Mouse (Mus musculus) CH12.LX (cell line): ENCODE measurements around the gene Irs3. TPM values are rescaled to one million over a fixed set of nuclear protein-coding genes. Genes with fewer than 3 reads are reported as not detected.

ENCODE experiments used
- DNase-seq: peaks from one replicate; pipeline ENCODE4 v3.0.0-alpha.2; 2013; ENCODE audit errors: extremely low read depth
- H3K27ac ChIP-seq: 2 replicates; pipeline ENCODE4 v1.5.1; 2012; ENCODE audit warnings: low read depth, mild to moderate bottlenecking, control low read depth, moderate library complexity; ENCODE audit not compliant: insufficient read depth
- H3K27me3 ChIP-seq: replicated peaks from 2 replicates; pipeline ENCODE3; 2012; ENCODE audit warnings: inconsistent platforms
- H3K36me3 ChIP-seq, 2 experiments: replicated peaks in 1 of 2; 2 replicates each; pipeline versions ENCODE3 to v1.6.1; 2012; ENCODE audit warnings: inconsistent platforms in 1 of 2, low read length in 1 of 2, mild to moderate bottlenecking in 1 of 2, mixed read lengths in 1 of 2, moderate library complexity in 1 of 2; ENCODE audit not compliant: control insufficient read depth in 1 of 2, insufficient read depth in 1 of 2
- H3K4me1 ChIP-seq, 2 experiments: 2 replicates each; pipeline ENCODE4 v1.6.1; 2012; ENCODE audit warnings: inconsistent platforms in 1 of 2, moderate library complexity in 1 of 2; ENCODE audit not compliant: insufficient read depth in 2 of 2, control insufficient read depth in 1 of 2
- H3K4me2 ChIP-seq: 2 replicates; pipeline ENCODE4 v1.6.1; 2012; ENCODE audit warnings: low read depth, mild to moderate bottlenecking, control low read depth; ENCODE audit not compliant: poor library complexity, insufficient read depth, severe bottlenecking
- H3K4me3 ChIP-seq, 3 experiments: fragments of 150-350 bp in 1 of 3; sonication (generic) in 1 of 3; replicated peaks in 1 of 3; 2 replicates each; pipeline versions ENCODE3 to v1.5.1; 2011 to 2012; ENCODE audit warnings: low read depth in 2 of 3, low read length in 2 of 3, mild to moderate bottlenecking in 2 of 3, moderate library complexity in 2 of 3, control low read depth in 1 of 3, improper control_type of control experiment in 1 of 3, inconsistent platforms in 1 of 3, mixed read lengths in 1 of 3; ENCODE audit not compliant: poor library complexity in 1 of 3
- H3K79me2 ChIP-seq: replicated peaks from 2 replicates; pipeline ENCODE4 v1.6.1; 2012; ENCODE audit warnings: mild to moderate bottlenecking, moderate library complexity; ENCODE audit not compliant: control insufficient read depth, poor library complexity, insufficient read depth, severe bottlenecking; ENCODE audit errors: extremely low read depth
- H3K9ac ChIP-seq: 2 replicates; pipeline ENCODE4 v1.6.1; 2012; ENCODE audit warnings: low read depth, mild to moderate bottlenecking, control low read depth, moderate library complexity; ENCODE audit not compliant: insufficient read depth
- H3K9me3 ChIP-seq: replicated peaks from 2 replicates; pipeline ENCODE3; 2012; ENCODE audit warnings: low read length, inconsistent platforms, mixed read lengths
- BHLHE40 ChIP-seq: IDR thresholded peaks from 2 replicates; pipeline ENCODE4 v1.6.1; 2011; ENCODE audit warnings: mild to moderate bottlenecking, low read depth, low read length, improper control_type of control experiment
- CHD1 ChIP-seq: IDR thresholded peaks from 2 replicates; pipeline ENCODE4 v1.6.1; 2012; ENCODE audit warnings: low read depth, low read length, improper control_type of control experiment, inconsistent platforms
- CHD2 ChIP-seq: IDR thresholded peaks from 2 replicates; pipeline ENCODE4 v1.6.1; 2011; ENCODE audit warnings: low read length, improper control_type of control experiment
- E2F4 ChIP-seq: IDR thresholded peaks from 2 replicates; pipeline ENCODE4 v1.6.1; 2011; ENCODE audit warnings: low read depth, low read length, improper control_type of control experiment; ENCODE audit not compliant: insufficient replicate concordance
- EP300 ChIP-seq: IDR thresholded peaks from 2 replicates; pipeline ENCODE4 v1.6.1; 2011; ENCODE audit warnings: low read length, improper control_type of control experiment
- ETS1 ChIP-seq: conservative IDR thresholded peaks from 2 replicates; pipeline ENCODE4 v1.6.1; 2012; ENCODE audit warnings: low read depth, mild to moderate bottlenecking, inconsistent platforms, low read length, improper control_type of control experiment, moderate library complexity
- GABPA ChIP-seq: IDR thresholded peaks from 2 replicates; pipeline ENCODE4 v1.6.1; 2012; ENCODE audit warnings: low read depth, low read length, improper control_type of control experiment, inconsistent platforms; ENCODE audit not compliant: insufficient replicate concordance
- HCFC1 ChIP-seq: IDR thresholded peaks from 2 replicates; pipeline ENCODE4 v1.6.1; 2012; ENCODE audit warnings: low read depth, mild to moderate bottlenecking, inconsistent platforms, low read length, improper control_type of control experiment
- IRF4 ChIP-seq: IDR thresholded peaks from 2 replicates; pipeline ENCODE4 v1.6.1; 2014; ENCODE audit warnings: low read depth, mild to moderate bottlenecking, inconsistent platforms, low read length, improper control_type of control experiment
- JUND ChIP-seq: conservative IDR thresholded peaks from 2 replicates; pipeline ENCODE4 v1.6.1; 2011; ENCODE audit warnings: low read depth, low read length, improper control_type of control experiment
- KAT2A ChIP-seq: IDR thresholded peaks from 2 replicates; pipeline ENCODE4 v1.6.1; 2012; ENCODE audit warnings: low read length, improper control_type of control experiment, inconsistent platforms; ENCODE audit not compliant: insufficient replicate concordance
- MAFK ChIP-seq: IDR thresholded peaks from 2 replicates; pipeline ENCODE4 v1.6.1; 2011; ENCODE audit warnings: low read length, improper control_type of control experiment; ENCODE audit not compliant: insufficient replicate concordance
- MAX ChIP-seq: IDR thresholded peaks from 2 replicates; pipeline ENCODE4 v1.6.1; 2011; ENCODE audit warnings: low read length, improper control_type of control experiment
- MXI1 ChIP-seq: IDR thresholded peaks from 2 replicates; pipeline ENCODE4 v1.6.1; 2011; ENCODE audit warnings: mild to moderate bottlenecking, low read depth, low read length, improper control_type of control experiment
- NELFE ChIP-seq: IDR thresholded peaks from 2 replicates; pipeline ENCODE4 v1.6.1; 2011; ENCODE audit warnings: low read depth, low read length, improper control_type of control experiment
- NRF1 ChIP-seq: IDR thresholded peaks from 2 replicates; pipeline ENCODE4 v1.6.1; 2014; ENCODE audit warnings: low read depth, mild to moderate bottlenecking, inconsistent platforms, low read length, improper control_type of control experiment, moderate library complexity
- POLR2A ChIP-seq: IDR thresholded peaks from 2 replicates; pipeline ENCODE4 v1.6.1; 2011; ENCODE audit warnings: low read depth, mild to moderate bottlenecking, improper control_type of control experiment, low read length
- POLR2AphosphoS2 ChIP-seq: IDR thresholded peaks from 2 replicates; pipeline ENCODE4 v1.6.1; 2011; ENCODE audit warnings: low read depth, low read length, improper control_type of control experiment
- RCOR1 ChIP-seq: conservative IDR thresholded peaks from 2 replicates; pipeline ENCODE4 v1.6.1; 2012; ENCODE audit warnings: low read depth, mild to moderate bottlenecking, inconsistent platforms, low read length, improper control_type of control experiment
- SMC3 ChIP-seq: IDR thresholded peaks from 2 replicates; pipeline ENCODE4 v1.6.1; 2011; ENCODE audit warnings: low read depth, low read length, improper control_type of control experiment
- USF1 ChIP-seq: IDR thresholded peaks from 2 replicates; pipeline ENCODE4 v1.6.1; 2014; ENCODE audit warnings: low read depth, mild to moderate bottlenecking, inconsistent platforms, low read length, improper control_type of control experiment
- USF2 ChIP-seq: conservative IDR thresholded peaks from 2 replicates; pipeline ENCODE4 v1.6.1; 2011; ENCODE audit warnings: low read depth, low read length, improper control_type of control experiment
- ZC3H11A ChIP-seq: IDR thresholded peaks from 2 replicates; pipeline ENCODE4 v1.6.1; 2012; ENCODE audit warnings: low read depth, mild to moderate bottlenecking, inconsistent platforms, low read length, improper control_type of control experiment
- ZKSCAN1 ChIP-seq: IDR thresholded peaks from 2 replicates; pipeline ENCODE4 v1.6.1; 2012; ENCODE audit warnings: low read depth, inconsistent platforms, low read length, improper control_type of control experiment, borderline replicate concordance
- ZMIZ1 ChIP-seq: IDR thresholded peaks from 2 replicates; pipeline ENCODE4 v1.6.1; 2012; ENCODE audit warnings: low read depth, mild to moderate bottlenecking, inconsistent platforms, low read length, improper control_type of control experiment
- ZNF384 ChIP-seq: IDR thresholded peaks from 2 replicates; pipeline ENCODE4 v1.6.1; 2012; ENCODE audit warnings: low read depth, low read length, improper control_type of control experiment, inconsistent platforms
- dilution Hi-C: fragments of 300-500 bp; cut with MboI; formaldehyde crosslinking; loops from 2 replicates; pipeline ENCODE4 v1.14.3; 2020; ENCODE audit warnings: low sequenced_read_pairs; ENCODE audit not compliant: extremely low pct_unique_long_range_greater_than_20kb, extremely low pct_ligation_motif_present
- in situ Hi-C: fragments of 300-500 bp; cut with MboI; formaldehyde crosslinking; loops from 3 replicates; pipeline ENCODE4 v1.14.3; 2019; ENCODE audit warnings: low sequenced_read_pairs, low pct_ligation_motif_present, low pct_unique_long_range_greater_than_20kb, mixed read lengths
- polyA plus RNA-seq: library from polyadenylated mRNA; unstranded; fragments of >175 nt; gene quantifications from 2 replicates; pipeline ENCODE4 v1.2.1, GENCODE M21; 2012; ENCODE audit warnings: low read depth; ENCODE audit not compliant: insufficient read length
- total RNA-seq, 2 experiments: library from RNA; depleted of rRNA; stranded (reverse); fragments of 300-350 nt in 1 of 2; fragments of >200 nt in 1 of 2; gene quantifications; 2 replicates each; pipeline ENCODE4 v1.2.3; 2012 to 2014

Gene Irs3
- total and polyA plus RNA-seq, 3 experiments = not detected

DNA sequence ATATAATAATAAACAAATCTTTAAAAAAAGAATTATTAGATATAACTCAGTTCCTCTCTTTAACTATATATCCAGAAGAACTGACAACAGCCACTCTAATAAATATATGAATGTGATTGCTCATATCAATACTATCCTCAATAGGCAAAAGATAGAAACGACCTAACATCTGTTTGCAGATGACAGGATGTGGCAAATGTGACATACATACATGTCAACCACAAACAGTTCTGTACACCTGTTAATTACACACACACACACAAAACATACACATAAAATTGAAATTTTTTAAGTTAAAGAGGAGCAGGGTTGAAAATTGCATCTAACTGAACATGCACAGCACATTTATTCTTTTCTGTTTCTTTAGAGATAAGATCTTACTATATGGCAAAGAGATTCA, 46.4 kb upstream of the Irs3 start:
- no peak overlapping the region for H3K9ac ChIP-seq
- dilution Hi-C loops (no loop called here), in situ Hi-C loops (no loop called here)
- H3K4me1 ChIP-seq = peaks cover 0 to 11% of the 10 kb centered on the region in 2 experiments; a peak in 2 of 4 replicates
- H3K79me2 ChIP-seq = no peaks in the 10 kb centered on the region
- no peak for TF ChIP-seq ZKSCAN1
- TF ChIP-seq E2F4 = no peak
- TF ChIP-seq SMC3 = no peak
- no peak for TF ChIP-seq HCFC1
- TF ChIP-seq IRF4 = no peak
- TF ChIP-seq POLR2A = no peak
- TF ChIP-seq BHLHE40 = no peak
- no peak for TF ChIP-seq EP300
- no peak for TF ChIP-seq RCOR1
- TF ChIP-seq USF2 = no peak
- no peak for TF ChIP-seq MXI1
- no peak for TF ChIP-seq ETS1
- TF ChIP-seq POLR2AphosphoS2 = no peak
- TF ChIP-seq ZNF384 = no peak
- TF ChIP-seq JUND = no peak
- TF ChIP-seq NRF1 = no peak
- H3K27ac ChIP-seq = no peak overlapping the region
- no peaks in the 10 kb centered on the region for H3K36me3 ChIP-seq
- no peak overlapping the region for H3K4me3 ChIP-seq
- H3K4me2 ChIP-seq = no peak overlapping the region
- H3K27me3 ChIP-seq = no peaks in the 10 kb centered on the region
- DNase-seq = no peak
- H3K9me3 ChIP-seq = no peaks in the 10 kb centered on the region

DNA sequence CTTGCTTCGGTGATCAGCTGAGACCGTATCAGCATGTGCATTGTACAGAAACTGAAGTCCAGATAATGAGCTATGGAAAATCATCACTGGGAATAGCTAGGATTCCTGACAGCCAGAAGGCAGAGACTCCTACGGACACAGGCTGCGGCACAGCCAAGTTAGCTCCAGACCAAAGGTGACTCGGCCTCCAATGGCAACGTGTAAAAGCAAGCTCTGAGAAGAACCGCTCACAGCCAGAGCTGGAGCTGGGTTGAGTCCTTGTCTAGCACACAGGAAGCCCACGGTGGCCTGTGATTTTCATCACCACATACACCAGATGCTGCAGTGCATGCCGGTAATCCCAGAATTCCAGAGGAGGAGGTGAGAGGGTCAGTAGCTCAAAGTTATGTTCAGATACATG, 45.0 kb upstream of the Irs3 start:
- no peak for DNase-seq
- Histone ChIP-seq H3K27ac (no peak overlapping the region), H3K27me3 (no peaks in the 10 kb centered on the region), H3K36me3 (no peaks in the 10 kb centered on the region), H3K4me1 (peaks cover 0 to 7% of the 10 kb centered on the region in 2 experiments; a peak in 1 of 4 replicates), H3K4me2 (no peak overlapping the region), H3K9ac (no peak overlapping the region), H3K9me3 (no peaks in the 10 kb centered on the region), H3K79me2 (no peaks in the 10 kb centered on the region), H3K4me3 (no peak overlapping the region)
- dilution Hi-C loops (no loop called here), in situ Hi-C loops (no loop called here)
- TF ChIP-seq MXI1 = no peak
- TF ChIP-seq E2F4 = no peak
- no peak for TF ChIP-seq USF1
- TF ChIP-seq ZC3H11A = no peak
- TF ChIP-seq KAT2A = no peak
- TF ChIP-seq CHD1 = no peak
- no peak for TF ChIP-seq GABPA
- no peak for TF ChIP-seq ZMIZ1
- no peak for TF ChIP-seq NELFE
- TF ChIP-seq POLR2AphosphoS2 = no peak
- no peak for TF ChIP-seq MAX
- TF ChIP-seq SMC3 = no peak
- TF ChIP-seq POLR2A = no peak
- TF ChIP-seq IRF4 = no peak
- no peak for TF ChIP-seq ETS1
- no peak for TF ChIP-seq MAFK
- no peak for TF ChIP-seq CHD2
